Mouse (Mus musculus) Patski (cell line): ENCODE measurements around the gene Pxk. TPM values are rescaled to one million over a fixed set of nuclear protein-coding genes. Genes with fewer than 3 reads are reported as not detected.

Experiments used
- ATAC-seq: fragments of 100-300 bp; one replicate; pipeline ENCODE4 v1.8.0; 2021
- CTCF ChIA-PET: fragments of 350-600 bp; sonication (Branson Sonifier 250); formaldehyde crosslinking; loops from one replicate; lab custom pipeline; 2022; ENCODE audit warnings: inconsistent platforms; lab: Charles Lee
- POLR2A ChIA-PET: fragments of 350-600 bp; sonication (Branson Sonifier 250); formaldehyde crosslinking; loops from one replicate; lab custom pipeline; 2022; ENCODE audit warnings: antibody characterized with exemption, inconsistent platforms; lab: Charles Lee
- DNase-seq: peaks from one replicate; pipeline ENCODE4 v3.0.0-alpha.2; 2011; ENCODE audit warnings: low read depth, low spot score
- H3K27me3 ChIP-seq: fragments of 371-371 bp; one replicate; pipeline ENCODE4 v1.5.1; 2021
- CTCF ChIP-seq: fragments of 100-300 bp; IDR thresholded peaks from one replicate; pipeline ENCODE4 v1.5.1; 2021
- in situ Hi-C: fragments of 300-500 bp; cut with MboI; formaldehyde crosslinking; loops from 3 replicates; pipeline ENCODE4 v1.11.1; 2018; ENCODE audit warnings: low pct_unique_long_range_greater_than_20kb, mixed read lengths
- polyA plus RNA-seq: library from polyadenylated mRNA; unstranded; gene quantifications from one replicate; pipeline ENCODE4 v1.2.3, GENCODE M21; 2021

The Pxk gene
- polyA plus RNA-seq, 1 experiment from 2014 or later = 67.3 TPM

GRCm38 (mm10) chr14:8186278-8187045 is 88.5 kb downstream of the Pxk start:
- ATAC-seq (no peak), DNase-seq (no peak)
- in situ Hi-C loops = no loop called here
- TF ChIP-seq CTCF = no peak
- ChIA-PET CTCF (no interaction called here), POLR2A (no interaction called here)
- H3K27me3 ChIP-seq = no peaks in the 10 kb centered on the region

DNA sequence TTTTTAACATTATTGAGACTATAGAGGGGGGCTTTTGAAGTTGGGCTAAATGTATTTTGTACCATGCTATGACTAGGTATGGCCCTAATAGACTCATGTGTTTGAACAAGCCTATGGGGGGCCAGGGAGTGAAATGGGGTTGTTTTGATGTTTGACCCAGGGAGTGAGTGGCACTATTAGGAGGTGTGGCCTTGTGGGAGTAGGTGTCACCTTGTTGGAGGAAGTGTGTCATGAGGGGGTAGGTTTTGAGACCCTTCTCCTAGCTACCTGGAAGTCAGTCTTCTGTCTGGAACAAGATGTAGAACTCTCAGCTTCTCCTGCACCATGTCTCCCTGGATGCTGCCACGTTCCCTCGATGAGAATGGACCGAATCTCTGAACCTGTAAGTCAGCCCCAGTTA is 92.5 kb downstream of the Pxk start:
- ChIA-PET POLR2A (no interaction called here), CTCF (interaction anchor here (1.3 kb wide), 1 partner anchor 13 kb away, joined by 4 read pairs; no protein-coding TSS in a partner anchor)
- ATAC-seq (no peak), DNase-seq (no peak)
- in situ Hi-C loops = no loop called here
- no peak for TF ChIP-seq CTCF
- no peaks in the 10 kb centered on the region for H3K27me3 ChIP-seq

DNA sequence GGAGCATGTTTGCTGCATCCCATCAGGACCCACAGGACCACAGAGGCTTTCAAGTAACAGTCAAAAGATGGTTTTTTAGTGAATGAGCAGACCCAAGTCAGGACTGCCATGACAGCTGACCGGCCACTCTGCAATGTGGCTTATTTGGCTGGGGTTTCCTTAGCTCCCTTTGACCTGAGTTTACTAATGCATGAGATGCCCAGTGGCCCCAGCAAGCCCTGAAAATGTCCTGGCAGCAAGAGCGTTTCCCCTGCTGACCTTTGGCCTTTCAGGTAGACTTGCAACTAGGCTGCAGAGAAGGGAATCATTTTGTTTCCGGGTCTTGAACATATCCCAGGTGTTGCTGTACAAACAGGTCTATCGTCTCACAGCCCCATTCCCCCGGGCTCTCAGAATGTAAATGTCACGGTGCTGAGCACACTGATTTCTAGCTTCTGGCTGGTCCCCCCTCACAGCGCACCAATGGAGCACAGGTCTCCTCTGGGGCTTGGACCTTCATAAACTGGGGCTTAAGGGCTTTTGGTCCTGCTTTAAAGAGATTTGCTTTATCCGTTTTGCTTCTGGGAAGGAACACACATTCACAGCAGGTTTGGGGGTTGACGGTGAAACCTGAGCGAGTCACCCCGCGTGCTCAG is 93.4 kb downstream of the Pxk start:
- POLR2A ChIA-PET = interaction anchor here (0.6 kb wide), 1 partner anchor 499 kb away, joined by 8 read pairs; no protein-coding TSS in a partner anchor
- DNase-seq (no peak), ATAC-seq (no peak)
- TF ChIP-seq CTCF = no peak
- no peaks in the 10 kb centered on the region for H3K27me3 ChIP-seq
- in situ Hi-C loops = no loop called here
- CTCF ChIA-PET = interaction anchor here (1.3 to 1.7 kb wide), 2 partner anchors 12 to 23 kb away, joined by 4 read pairs; partner anchors contain the start of gene Kctd6

- ChIA-PET CTCF (interaction anchor here (1.7 kb wide), 1 partner anchor 21 kb away, joined by 4 read pairs; the partner anchor contains the start of gene Kctd6), POLR2A (no interaction called here)
- no peaks in the 10 kb centered on the region for H3K27me3 ChIP-seq
- DNase-seq (no peak), ATAC-seq (no peak)
- TF ChIP-seq CTCF = no peak
- in situ Hi-C loops = no loop called here
These were observed 94.7 kb downstream of the Pxk start for GRCm38 (mm10) chr14:8192727-8193126.

GRCm38 (mm10) chr14:8200769-8201168 is 102.8 kb downstream of the Pxk start:
- ChIA-PET POLR2A (no interaction called here), CTCF (no interaction called here)
- peaks cover 18% of the 10 kb centered on the region for H3K27me3 ChIP-seq
- ATAC-seq (no peak), DNase-seq (no peak)
- in situ Hi-C loops = loop anchor here (10.0 kb wide), 1 partner anchor 64 kb away; no protein-coding TSS in a partner anchor
- TF ChIP-seq CTCF = no peak

DNA sequence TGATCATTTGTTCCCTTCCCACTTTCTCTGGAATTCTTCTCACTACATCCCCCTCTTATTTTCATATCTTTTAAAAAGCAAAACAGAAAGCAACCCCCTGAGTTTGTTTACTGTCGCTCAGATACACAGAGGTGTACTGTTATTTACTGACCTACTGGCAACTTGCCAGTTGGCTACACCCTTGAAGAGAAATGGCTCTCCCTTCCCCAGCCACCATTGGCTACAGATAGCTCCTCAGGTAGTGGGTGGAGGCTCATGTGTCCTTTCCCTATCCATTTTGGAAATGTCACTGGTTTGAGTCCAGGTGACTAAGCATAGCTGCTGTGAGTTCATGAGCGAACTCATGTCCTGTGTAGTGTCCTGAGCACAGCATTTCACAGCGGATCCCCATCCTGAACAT is 103.7 kb downstream of the Pxk start:
- H3K27me3 ChIP-seq = peaks cover 18% of the 10 kb centered on the region
- TF ChIP-seq CTCF = no peak
- ChIA-PET POLR2A (no interaction called here), CTCF (interaction anchor here (0.7 kb wide), 1 partner anchor 9 kb away, joined by 3 read pairs; no protein-coding TSS in a partner anchor)
- in situ Hi-C loops = loop anchor here (10.0 kb wide), 1 partner anchor 63 kb away; no protein-coding TSS in a partner anchor
- ATAC-seq = no peak
- no peak for DNase-seq

- no peak for TF ChIP-seq CTCF
- no peak for DNase-seq
- no peak for ATAC-seq
- CTCF ChIA-PET = no interaction called here
- in situ Hi-C loops = loop anchor here (10.0 kb wide), 1 partner anchor 58 kb away; no protein-coding TSS in a partner anchor
- H3K27me3 ChIP-seq = peaks cover 10% of the 10 kb centered on the region
- POLR2A ChIA-PET = no interaction called here
These were observed 108.3 kb downstream of the Pxk start for GRCm38 (mm10) chr14:8206179-8206910.

DNA sequence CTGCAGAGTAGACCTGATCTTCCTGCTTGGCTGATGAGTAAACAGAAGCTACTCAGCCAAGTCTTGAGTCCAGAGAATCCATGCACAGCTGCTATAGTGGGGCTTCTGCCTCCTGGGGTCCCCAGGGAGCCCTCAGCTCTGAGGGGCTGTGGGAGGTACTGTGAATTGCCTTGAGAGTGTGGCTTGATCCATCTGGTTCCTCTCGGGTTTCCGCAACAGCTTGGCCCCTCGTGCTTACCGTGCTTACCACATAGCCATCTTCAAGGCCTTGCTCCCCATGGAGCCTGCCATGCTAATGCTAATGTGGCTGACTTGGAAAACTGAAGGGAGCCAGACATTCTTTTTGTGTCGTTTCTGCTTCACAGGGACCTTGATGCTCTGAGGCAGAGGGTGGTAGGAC is 109.1 kb downstream of the Pxk start:
- ATAC-seq (no peak), DNase-seq (no peak)
- POLR2A ChIA-PET = interaction anchor here (0.6 kb wide), 1 partner anchor 88 kb away, joined by 4 read pairs; no protein-coding TSS in a partner anchor
- H3K27me3 ChIP-seq = peaks cover 10% of the 10 kb centered on the region
- in situ Hi-C loops = loop anchor here (10.0 kb wide), 1 partner anchor 58 kb away; no protein-coding TSS in a partner anchor
- CTCF ChIA-PET = no interaction called here
- no peak for TF ChIP-seq CTCF

- ATAC-seq (no peak), DNase-seq (no peak)
- ChIA-PET CTCF (no interaction called here), POLR2A (interaction anchor here (0.6 kb wide), 1 partner anchor 87 kb away, joined by 4 read pairs; no protein-coding TSS in a partner anchor)
- in situ Hi-C loops = loop anchor here (10.0 kb wide), 1 partner anchor 57 kb away; no protein-coding TSS in a partner anchor
- H3K27me3 ChIP-seq = peaks cover 10% of the 10 kb centered on the region
- no peak for TF ChIP-seq CTCF
These were observed 109.5 kb downstream of the Pxk start for GRCm38 (mm10) chr14:8207543-8207942.

DNA sequence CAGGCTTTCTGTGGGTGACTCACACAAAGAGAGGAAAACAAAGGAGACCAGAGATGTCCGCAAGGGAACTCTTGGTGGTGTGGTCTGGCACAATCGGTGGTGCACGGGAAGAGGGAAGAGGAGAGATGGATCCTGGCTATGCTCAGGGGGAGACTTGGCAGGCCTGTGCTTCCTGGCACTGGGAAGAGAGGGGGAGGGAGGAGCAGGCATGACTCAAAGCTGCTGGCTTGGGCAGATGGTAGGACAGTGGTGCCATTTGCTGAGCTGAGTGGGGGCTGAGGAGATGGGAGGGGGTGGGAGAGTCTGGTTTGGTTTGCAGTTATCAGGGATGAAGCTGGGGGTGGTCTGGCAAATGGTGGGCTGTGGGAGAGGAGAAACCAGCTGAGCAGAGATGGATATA is 110.9 kb downstream of the Pxk start:
- TF ChIP-seq CTCF = no peak
- DNase-seq (no peak), ATAC-seq (peak; percentile 31)
- POLR2A ChIA-PET = no interaction called here
- CTCF ChIA-PET = interaction anchor here (0.9 to 1.5 kb wide), 3 partner anchors 10 to 137 kb away, joined by 3 to 4 read pairs (median 3); no protein-coding TSS in a partner anchor
- H3K27me3 ChIP-seq = peaks cover 10% of the 10 kb centered on the region
- in situ Hi-C loops = loop anchor here (10.0 kb wide), 1 partner anchor 56 kb away; no protein-coding TSS in a partner anchor
